Mouse (Mus musculus) testis, postnatal 10 days (tissue): ENCODE data around the gene Dqx1.

Source experiments
- DNase-seq: peaks from one replicate; pipeline ENCODE4 v3.0.0; 2021; ENCODE audit warnings: low spot score

The Dqx1 gene

DNA sequence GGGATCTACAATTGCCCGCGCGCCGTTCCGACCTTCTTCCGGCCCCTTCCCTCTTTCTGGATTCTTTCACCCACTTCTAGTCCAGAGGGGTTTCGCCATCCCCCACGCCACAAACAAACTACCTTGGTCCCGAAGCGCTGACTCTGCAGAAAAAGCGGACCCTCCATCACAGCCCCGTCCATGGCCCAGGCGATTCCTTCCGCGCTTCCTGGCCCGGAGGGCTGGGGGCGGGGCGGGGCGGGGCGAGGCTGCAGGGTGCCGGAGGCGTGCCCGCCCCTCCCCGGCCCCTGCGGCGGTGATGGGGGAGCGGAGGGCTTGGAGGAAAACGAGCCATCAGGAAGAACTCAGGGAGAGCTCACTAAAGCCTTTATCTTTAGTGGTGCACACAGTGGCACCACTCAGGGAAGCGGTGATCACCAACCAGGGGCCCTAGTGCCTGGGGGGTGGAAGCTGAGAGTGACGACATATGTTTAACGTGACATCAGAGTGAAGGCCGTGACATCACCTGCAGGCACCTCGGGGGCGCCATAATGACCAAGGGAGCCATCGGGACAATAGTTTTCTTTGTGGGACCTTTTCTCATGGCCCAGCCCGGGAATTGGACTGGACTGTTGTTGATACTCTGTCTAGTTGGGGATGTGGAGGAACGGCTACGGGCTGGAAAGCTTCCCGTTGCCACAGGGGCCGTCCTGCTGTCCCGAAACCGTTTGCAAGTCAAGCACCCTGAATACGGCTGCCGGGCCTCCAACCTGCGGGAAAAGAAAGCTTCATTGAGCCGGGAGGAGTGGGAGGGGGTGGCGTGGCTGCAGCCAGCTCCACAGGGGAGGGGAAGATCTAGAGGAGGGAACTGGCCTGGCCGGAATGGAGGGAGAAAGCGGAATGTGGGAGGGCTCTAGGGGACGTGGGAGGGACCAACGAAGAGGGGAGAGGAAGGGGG, 24.1 kb upstream of the Dqx1 start, which contains the start of the genes Dok1 and Loxl3:
Gene Dok1 (minus strand): TSS at position 223 of the 937 bp plus-strand sequence.
Gene Loxl3 (plus strand): TSS at position 925 of the 937 bp plus-strand sequence.
- peak; percentile 82 for DNase-seq

DNA sequence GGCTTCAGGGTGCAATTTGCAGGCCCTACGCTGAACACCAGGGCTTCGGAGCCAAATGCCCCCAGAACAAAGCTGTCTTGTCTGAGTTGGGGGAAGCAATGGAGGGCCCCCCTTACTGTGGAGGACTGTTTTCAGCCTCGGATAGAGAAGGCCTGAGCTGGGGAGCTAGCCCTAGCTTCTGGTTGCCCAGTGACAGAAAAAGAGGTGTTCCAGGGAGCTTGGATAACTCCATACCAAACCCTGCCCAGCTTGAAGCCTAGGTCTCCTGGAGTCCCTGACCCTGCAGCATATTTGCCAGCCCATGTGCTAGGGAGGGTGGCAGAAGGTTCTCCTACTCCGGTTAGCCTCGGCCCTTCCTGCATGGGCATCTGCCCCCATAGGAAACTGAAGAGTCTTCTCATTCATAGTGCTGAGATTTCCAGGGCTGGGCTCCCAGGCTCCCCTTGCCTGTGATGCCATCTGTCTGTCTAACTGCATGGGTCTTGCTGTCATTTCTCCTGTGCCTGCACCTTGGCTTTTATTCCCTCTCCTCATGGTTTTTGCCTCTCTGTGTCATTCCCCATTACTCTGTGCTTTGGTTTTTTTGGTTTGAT, 23.1 kb upstream of the Dqx1 start:
- DNase-seq = no peak

DNA sequence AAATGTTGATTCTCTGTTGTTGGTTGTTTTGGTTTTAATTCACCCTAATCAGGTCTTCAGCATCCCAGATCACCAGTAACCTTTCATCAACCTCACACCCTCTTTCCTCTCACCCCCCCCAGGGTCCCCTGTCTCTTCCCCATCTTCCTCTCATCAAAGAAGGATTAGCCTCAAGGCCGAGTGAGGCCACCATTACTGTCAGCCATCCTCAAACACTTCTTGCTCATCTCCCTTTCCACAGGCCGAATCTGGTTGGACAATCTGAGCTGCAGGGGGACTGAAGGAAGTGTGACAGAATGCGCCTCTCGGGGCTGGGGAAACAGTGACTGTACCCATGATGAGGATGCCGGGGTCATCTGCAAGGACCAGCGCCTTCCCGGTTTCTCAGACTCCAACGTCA, 20.5 kb upstream of the Dqx1 start:
- no peak for DNase-seq

DNA sequence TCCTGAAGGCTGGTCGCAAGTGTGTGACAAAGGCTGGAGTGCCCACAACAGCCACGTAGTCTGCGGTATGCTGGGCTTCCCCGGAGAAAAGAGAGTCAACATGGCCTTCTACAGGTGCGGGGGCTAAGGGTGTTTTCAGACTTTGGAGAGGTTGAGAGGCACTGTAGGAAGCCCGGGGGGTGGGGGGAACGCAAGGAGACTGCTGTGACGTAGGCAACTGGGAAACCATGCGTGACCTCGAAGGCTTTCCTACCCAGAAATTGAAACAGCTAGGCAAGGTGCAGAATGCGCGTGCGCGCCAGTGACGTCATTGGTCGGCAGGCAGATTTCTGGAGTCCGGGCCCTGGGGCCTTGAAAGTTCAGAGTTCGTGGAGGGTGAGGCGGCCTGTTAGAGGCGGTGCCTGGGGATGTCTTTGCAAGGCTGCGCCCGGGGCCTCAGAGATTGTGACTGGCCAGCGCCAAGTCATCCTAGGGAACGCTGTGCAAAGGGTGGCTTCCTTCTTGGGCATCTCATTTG, 19.1 kb upstream of the Dqx1 start:
- peak; percentile 96 for DNase-seq

DNA sequence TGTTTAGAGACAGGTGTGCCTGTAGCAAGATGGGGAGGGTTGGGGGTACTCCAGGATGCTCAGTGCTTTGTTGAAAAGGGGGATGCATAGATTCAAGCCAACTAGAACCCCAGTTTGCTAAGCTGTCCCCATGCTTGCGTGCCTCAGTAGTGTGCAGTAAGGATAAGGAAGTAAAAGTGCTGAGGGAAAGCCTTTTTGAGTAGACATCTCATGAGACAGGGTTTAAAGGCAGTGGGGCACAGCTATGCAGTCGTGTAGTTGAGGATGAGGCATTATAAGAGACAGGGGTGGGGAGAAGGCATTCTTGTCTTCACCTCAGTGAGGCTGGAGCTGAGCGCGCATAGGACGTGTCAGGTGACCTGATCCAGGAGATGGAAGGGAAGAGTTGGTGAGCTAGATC, 17.0 kb upstream of the Dqx1 start:
- no peak for DNase-seq

DNA sequence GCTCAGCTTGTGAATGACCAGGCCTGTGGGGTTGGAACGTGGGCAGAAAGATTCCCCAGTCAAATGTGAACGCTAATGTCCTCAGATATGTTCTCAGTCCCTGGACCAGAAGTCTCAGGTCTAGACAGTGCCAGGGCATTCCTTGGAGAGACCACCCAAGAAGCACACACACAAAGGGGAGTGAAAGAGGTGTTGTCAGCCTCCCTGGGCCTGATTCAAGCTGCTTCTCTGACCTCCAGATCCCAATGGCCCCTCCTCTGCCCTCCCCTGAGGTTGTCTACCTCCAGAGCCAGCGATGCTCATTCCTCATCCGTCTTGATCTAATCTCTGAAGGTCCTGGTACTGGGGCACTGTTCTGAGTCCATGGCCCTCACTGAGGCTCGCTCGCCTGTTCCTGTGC, 14.1 kb upstream of the Dqx1 start:
- DNase-seq = no peak

DNA sequence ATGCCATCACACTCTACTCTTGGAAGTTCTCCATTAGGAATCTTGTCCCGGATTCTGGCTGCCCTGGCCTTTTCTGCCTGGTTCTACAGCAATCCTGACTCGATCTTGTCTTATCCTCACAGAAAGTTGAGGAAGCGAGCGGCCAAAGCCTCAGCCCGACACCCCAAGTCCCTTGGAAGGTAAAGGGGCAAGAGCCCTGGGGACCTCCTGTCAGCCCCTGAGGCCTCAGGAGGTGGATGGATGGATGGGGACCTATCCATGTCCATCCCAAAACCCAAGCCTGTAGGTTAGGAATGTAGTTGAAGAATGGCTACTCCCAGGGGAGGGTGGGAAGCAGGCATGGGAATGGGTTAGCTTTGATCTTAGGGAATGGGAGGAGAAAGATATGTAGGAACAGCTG, 13.7 kb upstream of the Dqx1 start:
- DNase-seq = no peak

DNA sequence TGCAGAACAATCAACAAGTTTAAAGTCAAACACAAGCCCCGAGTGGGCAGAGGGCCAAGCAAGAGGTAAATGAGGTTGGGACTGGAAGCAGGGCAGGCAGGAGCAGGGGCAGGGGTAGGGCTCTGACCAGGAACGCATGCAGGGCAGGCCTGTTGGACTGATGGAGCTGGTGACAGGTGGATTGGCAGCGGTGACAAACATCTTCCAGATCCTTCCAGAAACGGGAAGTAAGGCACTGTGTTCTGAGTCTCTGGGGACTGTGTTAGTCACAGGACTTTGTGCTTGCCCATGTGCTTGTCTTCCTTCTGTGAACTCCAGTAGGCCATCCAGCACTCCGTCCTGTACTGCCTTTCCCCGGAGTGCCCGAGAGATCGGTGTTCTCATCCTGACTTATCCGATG, 12.9 kb upstream of the Dqx1 start:
- DNase-seq = no peak

DNA sequence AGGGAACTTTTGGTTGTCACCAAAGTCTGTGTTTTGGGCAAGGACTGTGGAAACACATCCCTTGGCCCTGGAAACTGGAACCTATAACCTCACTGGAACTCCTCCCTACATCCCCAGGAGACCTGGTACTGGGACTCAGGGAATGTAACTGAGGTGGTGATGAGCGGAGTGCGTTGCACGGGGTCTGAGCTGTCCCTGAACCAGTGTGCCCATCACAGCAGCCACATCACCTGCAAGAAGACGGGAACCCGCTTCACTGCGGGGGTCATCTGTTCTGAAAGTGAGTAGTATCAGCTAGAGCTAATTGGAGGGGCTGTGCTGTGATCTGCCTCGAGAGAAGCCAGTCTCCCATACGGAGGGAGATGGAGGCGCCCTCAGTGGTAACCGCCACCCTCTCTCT, 8.3 kb upstream of the Dqx1 start:
- DNase-seq = no peak

DNA sequence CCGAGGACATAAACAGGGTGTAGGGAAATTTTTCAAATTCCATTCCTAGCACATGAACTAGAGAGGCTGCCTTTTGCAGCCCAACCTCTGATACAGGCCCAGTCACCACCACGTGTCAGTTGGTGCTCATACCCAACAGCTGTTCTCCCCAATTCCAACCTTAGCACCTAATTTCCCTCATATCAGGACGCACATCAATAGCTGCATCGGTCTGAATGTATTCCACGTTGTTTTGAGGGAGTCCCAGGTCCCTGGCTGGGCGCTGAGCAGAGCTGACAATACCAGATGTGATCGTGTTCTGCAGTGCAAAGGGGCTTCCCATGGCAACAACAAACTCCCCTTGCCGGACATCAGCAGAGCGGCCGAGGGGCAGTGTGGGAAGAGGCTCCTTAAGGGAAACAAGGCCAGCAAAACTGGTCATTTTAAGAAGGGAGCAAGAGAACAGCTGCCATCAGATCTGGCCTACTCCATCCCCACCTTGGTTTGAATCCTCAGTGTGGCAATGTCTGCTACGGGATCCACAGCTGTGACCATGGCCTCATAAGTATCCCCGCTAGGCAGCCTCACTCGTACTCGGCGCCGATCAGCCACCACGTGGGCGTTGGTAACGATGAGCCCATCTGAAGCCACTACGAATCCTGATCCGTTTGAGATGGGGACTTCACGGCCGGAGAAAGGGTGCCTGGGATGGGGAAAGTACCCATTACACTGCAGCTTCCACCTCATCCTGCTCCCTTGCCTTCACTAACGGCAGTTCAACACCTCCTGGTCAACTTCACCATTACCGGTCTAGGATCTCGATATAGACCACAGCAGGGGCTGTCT, 4.3 kb upstream of the Dqx1 start:
- DNase-seq = no peak

DNA sequence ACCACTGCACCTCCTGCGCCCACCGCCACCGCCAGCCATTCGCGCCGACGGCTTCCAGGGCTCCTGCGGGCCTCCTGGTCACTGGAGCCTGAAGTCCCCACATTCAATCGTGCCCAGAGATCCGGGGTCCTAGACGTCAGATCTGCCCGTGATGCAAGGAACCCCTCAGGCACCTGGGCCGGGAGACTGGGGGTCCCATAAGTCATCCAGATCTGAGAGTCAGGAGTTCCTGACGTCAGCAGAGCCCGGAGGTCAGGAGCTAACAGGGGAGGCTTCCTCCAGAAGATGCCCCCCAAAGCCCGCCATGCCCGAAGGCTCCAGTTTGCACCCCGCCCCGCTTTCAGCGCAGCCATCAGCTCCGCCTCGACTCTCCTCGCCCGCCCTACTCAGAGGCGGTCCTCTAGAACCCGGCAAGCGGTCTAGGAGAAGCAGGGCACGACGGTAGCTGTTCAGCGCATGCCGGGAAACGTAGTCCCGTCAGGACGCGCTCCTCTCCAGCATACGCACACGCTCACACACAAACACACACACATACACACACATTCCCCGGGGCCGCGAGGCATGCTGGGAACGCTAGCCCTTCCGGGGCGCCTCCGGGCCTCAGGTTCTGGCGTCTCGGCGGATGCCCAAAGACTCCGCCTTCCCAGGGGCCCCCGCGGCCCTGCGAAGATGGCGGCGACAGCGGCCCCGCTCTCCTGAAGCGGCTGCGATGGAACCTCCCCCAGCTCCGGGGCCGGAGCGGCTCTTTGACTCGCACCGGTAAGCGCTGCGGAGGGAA, 3.4 kb upstream of the Dqx1 start, which contains the start of gene Aup1:
Gene Aup1 (plus strand): TSS at position 448 of the 778 bp plus-strand sequence.
- peak; percentile 98 for DNase-seq

DNA sequence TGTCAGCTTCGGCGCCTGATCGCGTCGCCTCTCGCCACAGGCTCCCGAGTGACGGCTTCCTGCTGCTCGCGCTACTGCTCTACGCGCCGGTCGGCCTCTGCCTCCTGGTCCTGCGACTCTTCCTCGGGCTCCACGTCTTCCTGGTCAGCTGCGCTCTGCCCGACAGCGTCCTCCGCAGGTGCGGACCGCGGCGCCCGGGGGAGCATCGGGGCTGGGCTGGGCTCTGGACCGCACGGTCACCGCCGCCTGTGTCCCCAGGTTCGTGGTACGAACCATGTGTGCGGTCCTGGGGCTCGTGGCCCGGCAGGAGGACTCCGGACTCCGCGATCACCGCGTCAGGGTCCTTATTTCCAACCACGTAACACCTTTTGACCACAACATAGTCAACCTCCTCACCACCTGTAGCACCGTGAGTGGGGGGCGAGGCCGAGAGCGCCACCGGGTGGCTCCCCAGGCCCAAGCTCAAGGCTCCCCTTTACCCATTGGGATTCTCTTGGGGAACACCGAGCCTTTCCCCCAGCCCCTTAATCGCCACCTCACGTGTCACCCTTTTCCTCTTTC, 2.7 kb upstream of the Dqx1 start, which contains the start of gene Htra2:
Gene Htra2 (minus strand): TSS at position 403 of the 561 bp plus-strand sequence.
- DNase-seq = peak; percentile 66

DNA sequence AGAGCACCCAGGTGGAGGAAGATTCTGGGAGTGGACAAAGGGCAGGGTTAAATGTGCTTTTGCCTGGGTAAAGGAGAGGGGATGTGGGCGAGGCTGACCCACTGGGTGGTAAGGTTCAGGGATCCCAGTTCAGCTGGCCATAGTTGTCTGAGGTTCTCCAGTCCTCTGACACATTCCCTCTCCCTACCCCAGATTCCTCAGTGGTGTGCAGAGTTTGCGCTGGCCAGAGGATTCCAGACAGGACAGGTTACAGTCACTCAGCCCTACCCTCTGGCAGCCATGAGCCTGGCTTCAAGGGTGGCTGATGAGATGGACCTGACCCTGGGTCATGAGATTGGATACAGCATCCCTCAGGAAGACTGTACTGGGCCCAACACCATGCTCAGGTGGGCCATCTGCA, 1.1 kb downstream of the Dqx1 start:
- DNase-seq = no peak

DNA sequence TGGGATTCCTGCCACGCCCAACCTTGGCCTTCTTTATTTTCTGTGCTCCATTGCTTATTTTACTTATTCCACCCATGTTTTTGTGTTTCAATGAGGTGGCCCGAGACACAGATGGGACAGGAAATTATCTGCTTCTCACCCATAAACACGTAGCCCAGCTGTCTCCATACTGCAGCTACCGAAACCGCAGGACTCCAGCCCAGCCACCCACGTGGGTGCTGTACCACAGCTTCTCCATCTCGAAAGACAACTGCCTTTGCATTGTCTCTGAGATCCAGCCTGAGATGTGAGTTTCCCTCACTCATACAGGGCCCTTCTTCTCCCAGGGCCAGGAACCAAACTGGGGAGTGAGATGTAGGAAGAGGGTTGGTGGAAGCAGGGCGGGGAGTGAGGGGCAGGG, 8.4 kb downstream of the Dqx1 start:
- no peak for DNase-seq

DNA sequence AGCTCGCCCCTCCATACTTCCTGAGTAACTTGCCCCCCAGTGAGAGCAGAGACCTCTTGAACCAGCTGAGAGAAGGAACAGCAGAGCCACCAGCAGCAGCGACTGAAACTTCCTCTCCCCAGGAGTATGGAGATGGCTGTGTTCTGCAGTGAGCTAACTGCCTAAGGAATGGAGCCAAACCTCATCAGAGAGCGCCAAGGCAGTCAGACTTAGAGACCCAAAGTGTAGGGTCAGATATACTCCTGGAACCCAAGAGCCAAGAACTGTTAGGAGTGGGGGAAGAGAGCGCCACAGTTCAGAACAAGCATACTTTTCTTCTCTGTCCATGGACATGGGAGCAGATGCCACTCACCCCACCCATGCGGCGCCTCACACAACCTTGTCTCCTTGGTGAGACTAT, 8.8 kb downstream of the Dqx1 start:
- no peak for DNase-seq

DNA sequence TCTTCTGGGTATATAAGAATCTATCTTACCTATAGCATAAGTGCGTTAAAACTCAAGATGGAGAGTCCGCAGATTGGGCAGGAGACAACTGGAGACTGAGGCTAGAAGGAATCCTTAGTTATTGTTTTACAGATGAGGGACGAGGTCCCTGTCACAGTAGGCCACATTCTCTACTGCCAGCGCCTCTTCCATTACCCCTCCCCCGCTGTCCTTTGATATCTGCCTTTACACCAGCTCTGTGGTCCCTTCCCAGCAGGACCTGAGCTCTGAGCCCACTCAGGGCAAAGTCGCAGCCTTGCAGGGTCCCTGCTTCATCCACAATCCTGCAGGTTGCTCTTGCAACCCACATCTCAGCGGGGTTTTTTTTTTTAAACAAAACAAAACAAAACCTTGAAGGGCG, 10.6 kb downstream of the Dqx1 start:
- DNase-seq = no peak

DNA sequence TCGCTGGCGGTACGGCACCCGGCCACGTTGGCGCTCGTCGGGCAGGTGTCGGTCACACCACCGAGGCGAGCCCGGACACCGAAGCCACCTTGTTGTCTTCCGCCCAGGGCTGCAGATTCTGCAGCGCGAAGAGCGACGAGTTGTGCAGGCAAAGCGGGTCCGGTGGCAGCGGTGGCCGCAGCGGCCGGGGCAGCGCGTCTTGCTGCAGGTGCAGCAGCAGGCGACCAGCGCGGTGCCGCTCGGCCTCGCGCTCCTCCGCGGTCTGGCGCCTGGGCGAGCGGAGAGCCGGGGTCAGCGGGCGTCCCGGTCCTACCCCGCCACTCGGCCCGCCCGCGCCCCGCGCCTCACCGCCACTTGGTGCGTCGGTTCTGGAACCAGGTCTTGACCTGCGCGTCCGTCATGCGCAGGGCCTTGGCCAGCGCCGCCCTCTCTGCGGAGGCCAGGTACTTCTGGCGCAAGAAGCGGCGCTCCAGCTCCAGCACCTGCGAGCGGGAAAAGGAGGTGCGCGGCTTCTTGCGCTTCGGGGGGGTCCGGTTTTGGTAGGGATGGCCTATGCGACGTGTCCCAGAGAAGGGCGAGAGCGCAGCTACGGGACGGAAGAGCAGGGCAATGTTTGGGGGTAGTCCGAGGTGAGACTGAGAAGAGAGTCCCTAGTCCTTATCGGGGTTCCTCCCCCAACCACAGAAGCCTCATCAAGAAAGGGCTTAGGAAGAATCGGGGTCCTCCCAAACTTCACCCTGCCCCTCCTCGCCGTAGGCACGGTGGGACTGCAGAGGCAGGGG, 11.3 kb downstream of the Dqx1 start:
- no peak for DNase-seq

DNA sequence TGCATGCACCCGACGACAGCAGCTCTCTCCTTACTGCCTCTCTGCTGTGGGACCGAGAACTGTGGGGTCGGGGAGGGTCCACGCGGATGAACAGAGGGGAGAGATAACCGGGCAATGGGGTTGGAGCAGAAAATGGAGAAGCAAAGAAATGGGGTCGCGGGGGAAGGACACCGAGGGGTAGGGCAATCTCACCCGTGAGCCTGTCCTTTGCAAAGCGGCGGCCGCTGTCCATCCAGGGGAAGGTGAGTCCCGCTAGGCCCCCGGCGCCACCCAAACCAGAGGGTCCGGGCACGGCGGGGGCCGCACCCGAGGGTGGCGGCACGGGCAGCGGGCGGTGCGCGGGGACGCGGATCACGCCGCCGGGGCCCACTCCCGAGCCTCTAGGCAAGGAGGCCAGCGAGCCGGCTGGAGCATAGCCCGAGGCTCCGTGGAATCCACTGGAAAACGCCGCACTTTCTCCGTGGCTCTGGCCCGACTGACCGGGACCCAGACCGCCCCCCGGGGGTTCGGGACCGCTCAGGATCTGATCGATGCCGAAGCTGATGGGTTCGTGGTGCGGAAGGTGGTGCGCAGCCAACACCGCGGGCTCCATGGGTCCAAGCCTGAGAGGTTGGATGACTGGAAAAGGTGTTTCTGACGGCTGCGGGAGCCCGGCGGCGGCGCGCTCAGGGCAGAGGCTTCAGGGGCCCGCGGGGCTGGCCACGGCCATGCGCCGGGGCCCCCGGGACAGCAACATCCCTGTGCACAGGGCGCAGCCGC, 12.0 kb downstream of the Dqx1 start:
- no peak for DNase-seq

DNA sequence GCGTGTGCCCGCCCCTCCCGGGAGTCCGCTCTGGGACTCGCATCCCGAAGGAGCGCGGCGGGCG, 12.4 kb downstream of the Dqx1 start, which contains the start of gene Tlx2:
Gene Tlx2 (minus strand): TSS at position 47 of the 64 bp plus-strand sequence.
- no peak for DNase-seq
